22 mouse cellular contexts compared by ENCODE assay signal in the genomic region with DNA sequence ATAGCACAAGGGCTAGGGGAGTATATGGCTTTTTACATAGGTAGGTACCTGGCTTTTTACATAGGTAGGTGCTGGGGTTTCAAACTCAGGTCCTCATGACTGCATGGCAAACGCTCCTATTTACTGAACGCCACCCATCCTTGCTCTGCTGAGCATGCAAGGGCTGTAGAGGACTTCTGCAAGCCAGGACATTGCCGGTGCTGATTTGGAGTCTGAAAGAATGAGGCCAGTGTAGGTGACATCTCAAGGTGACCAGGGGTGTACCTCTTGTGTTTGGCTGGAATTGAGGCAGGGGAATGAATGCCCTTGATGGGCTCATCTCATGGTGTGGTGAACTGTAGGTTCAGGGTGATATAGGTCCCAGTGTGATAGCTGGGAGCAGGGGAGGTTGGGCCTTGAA. TPM values are rescaled to one million over a fixed set of nuclear protein-coding genes. Genes with fewer than 3 reads are reported as not detected.
DNase-seq lines count a peak whose midpoint lies in the region; ATAC-seq lines count a peak whose summit lies in the region.
"Had no signal": no experiment of that assay in that cellular context is flagged by ENCODE, and none has a peak within 500 bp of the region (broad histone marks: within the 10 kb centered on the region; RNA-seq: fewer than 3 reads in every experiment).

No protein-coding gene starts in this region.

- no peak for DNase-seq in left cerebral cortex, adult 9 months (ENCODE audit: low spot score in 2 of 2)
- DNase-seq: adrenal gland, adult 2 months; adrenal gland, postnatal 10 days; adrenal gland, postnatal 25 days; cerebellum, adult 11 months; cerebellum, adult 18-20 months; cerebellum, adult 8-10 months; cerebellum, adult 9-11 months; cerebellum, postnatal 14 days; cerebellum, postnatal 36 days; embryo, embryonic 11 days; forebrain, postnatal 0 days had no signal

- H3K4me3 ChIP-seq in intestine, embryonic 16.5 days (ENCODE audit: low read length), result no peak overlapping the region
- H3K4me3 ChIP-seq in intestine, embryonic 15.5 days (replicated peaks), result no peak overlapping the region
- H3K4me3 ChIP-seq in macrophage (ENCODE audit: inconsistent target), result no peak overlapping the region
- H3K4me3 ChIP-seq: embryonic facial prominence, embryonic 13.5 days; embryonic facial prominence, embryonic 15.5 days; erythroblast, embryonic 14.5 days; forebrain, embryonic 13.5 days; forebrain, embryonic 15.5 days had no signal

- 98% methylated on average over 3 of the region's 3 CpGs for WGBS in intestine, embryonic 16.5 days
- 93% methylated on average over 3 of the region's 3 CpGs for WGBS in intestine, embryonic 15.5 days
- 96% methylated on average over 3 of the region's 3 CpGs for WGBS in macrophage (ENCODE audit: missing documents)

- 0 out of 2 replicates have a peak overlapping the region, but pooled peaks have one; percentile 45 for H3K9ac ChIP-seq in intestine, embryonic 16.5 days (ENCODE audit: low read depth, low read length)
- no peak overlapping the region for H3K9ac ChIP-seq in intestine, embryonic 15.5 days
- H3K9ac ChIP-seq: embryonic facial prominence, embryonic 13.5 days; embryonic facial prominence, embryonic 15.5 days; forebrain, embryonic 13.5 days; forebrain, embryonic 15.5 days; forebrain, postnatal 0 days had no signal

- ATAC-seq in intestine, embryonic 16.5 days, result no peak
- no peak for ATAC-seq in intestine, embryonic 15.5 days
- no peak for ATAC-seq in erythroid progenitor cell, adult 5-6 weeks (replicated peaks; ENCODE audit: low FRiP score, poor library complexity, severe bottlenecking)
- ATAC-seq: forebrain, embryonic 13.5 days; forebrain, embryonic 15.5 days; forebrain, postnatal 0 days had no signal

- 0 out of 2 replicates have a peak, but pooled peaks cover 4% of the 10 kb centered on the region for H3K9me3 ChIP-seq in intestine, embryonic 16.5 days (ENCODE audit: control insufficient read depth, low read length)
- H3K9me3 ChIP-seq in intestine, embryonic 15.5 days, result no peaks in the 10 kb centered on the region
- H3K9me3 ChIP-seq: forebrain, embryonic 13.5 days; forebrain, embryonic 15.5 days had no signal

- H3K4me1 ChIP-seq in intestine, embryonic 16.5 days (ENCODE audit: control insufficient read depth, insufficient read depth, low read length), result peaks cover 29% of the 10 kb centered on the region
- H3K4me1 ChIP-seq in intestine, embryonic 15.5 days (replicated peaks), result peaks cover 19% of the 10 kb centered on the region
- H3K4me1 ChIP-seq: forebrain, embryonic 13.5 days; forebrain, embryonic 15.5 days had no signal

- H3K79me2 ChIP-seq in macrophage (ENCODE audit: inconsistent target), result peaks cover 72% of the 10 kb centered on the region

- H3K36me3 ChIP-seq in intestine, embryonic 16.5 days (ENCODE audit: control insufficient read depth, insufficient read depth, low read length), result no peaks in the 10 kb centered on the region
- H3K36me3 ChIP-seq in intestine, embryonic 15.5 days, result no peaks in the 10 kb centered on the region
- H3K36me3 ChIP-seq in macrophage (ENCODE audit: inconsistent target), result no peaks in the 10 kb centered on the region
- H3K36me3 ChIP-seq: forebrain, embryonic 15.5 days had no signal

- peak overlapping the region; percentile 76; the same call in 1 of the 2 replicates for H3K27ac ChIP-seq in intestine, embryonic 16.5 days (ENCODE audit: low read length)
- H3K27ac ChIP-seq in intestine, embryonic 15.5 days, result no peak overlapping the region
- H3K27ac ChIP-seq in macrophage, result peak overlapping the region; percentile 1; the same call in 1 of the 2 replicates
- H3K27ac ChIP-seq: embryonic facial prominence, embryonic 13.5 days; embryonic facial prominence, embryonic 15.5 days; forebrain, embryonic 13.5 days; forebrain, embryonic 15.5 days had no signal

- no peaks in the 10 kb centered on the region for H3K27me3 ChIP-seq in intestine, embryonic 16.5 days (replicated peaks; ENCODE audit: control insufficient read depth, insufficient read depth, low read length)
- H3K27me3 ChIP-seq in intestine, embryonic 15.5 days (replicated peaks), result no peaks in the 10 kb centered on the region
- H3K27me3 ChIP-seq: embryonic facial prominence, embryonic 13.5 days; embryonic facial prominence, embryonic 15.5 days; forebrain, embryonic 13.5 days; forebrain, embryonic 15.5 days had no signal

- no peak overlapping the region for H3K4me2 ChIP-seq in intestine, embryonic 16.5 days (ENCODE audit: low read depth, low read length)
- H3K4me2 ChIP-seq in intestine, embryonic 15.5 days (replicated peaks), result no peak overlapping the region
- H3K4me2 ChIP-seq: embryonic facial prominence, embryonic 13.5 days; embryonic facial prominence, embryonic 15.5 days; forebrain, embryonic 13.5 days; forebrain, embryonic 15.5 days had no signal

RNA-seq across cellular contexts. Expression of a gene that starts 20.4 kb away (rescaled TPM):
- polyA plus RNA-seq in intestine, embryonic 16.5 days (2015; fragmentation: Nextera tagmentation; extraction: Ambion mirVana), result 21.9 and 23.1 TPM in 2 replicates
- 26.4 and 29.5 TPM in 2 replicates for polyA plus RNA-seq in intestine, embryonic 15.5 days (2015; fragmentation: Nextera tagmentation; extraction: Ambion mirVana)
- total RNA-seq in macrophage (2018; cell fraction: chromatin; rRNA removed), result 100 to 1,000 TPM; 158 to 476 (median 255) TPM
- total RNA-seq in macrophage (2018; cell fraction: cytosol; rRNA removed), result 10 to 100 TPM; 14.5 to 38.4 (median 28.0) TPM
- total RNA-seq in macrophage (2018; cell fraction: nucleus; rRNA removed), result 100 to 1,000 TPM in 10 of 26 experiments, 10 to 100 TPM in 16; 30.8 to 247 (median 82.1) TPM
- polyA plus RNA-seq in macrophage (2018), result 15.0 to 24.6 TPM (median 23.4 TPM) in 3 replicates
- 0.72 and 8.0 TPM in 2 replicates for total RNA-seq in erythroid progenitor cell, adult 5-6 weeks (2015; ENCODE audit: low replicate concordance)
- 0.76 and 1.3 TPM in 2 replicates for total RNA-seq in erythroid progenitor cell, adult 5-6 weeks (2017; ENCODE audit: low replicate concordance)
- total RNA-seq: MEL had no signal
- polyA plus RNA-seq: erythroblast, embryonic 14.5 days had no signal
